Mouse (Mus musculus): Measurements from ENCODE around the gene Prr7. TPM values are rescaled to one million over a fixed set of nuclear protein-coding genes. Genes with fewer than 3 reads are reported as not detected.

Prr7 gene
- 18.6 and 23.3 TPM in 2 replicates for polyA plus RNA-seq (2012; rRNA removed)

GRCm38 (mm10) chr13:55464027-55464884, at the start of gene Prr7:
TSS of gene Prr7 (plus strand) at chr13:55464267.

GRCm38 (mm10) chr13:55414743-55415380, 49.2 kb upstream of the Prr7 start, which contains the start of gene Pfn3:
TSS of gene Pfn3 (minus strand) at chr13:55415232.

GRCm38 (mm10) chr13:55426613-55427012, 37.5 kb upstream of the Prr7 start, which contains the start of gene F12:
TSS of gene F12 (minus strand) at chr13:55426793.

GRCm38 (mm10) chr13:55444937-55445315, 19.1 kb upstream of the Prr7 start, which contains the start of gene Grk6:
TSS of gene Grk6 (plus strand) at chr13:55445072.

GRCm38 (mm10) chr13:55487578-55488498, 23.8 kb downstream of the Prr7 start, which contains the start of gene Dbn1:
TSS of gene Dbn1 (minus strand) at chr13:55488111.

GRCm38 (mm10) chr13:55513111-55513748, 49.2 kb downstream of the Prr7 start, which contains the start of gene Pdlim7:
TSS of gene Pdlim7 (minus strand) at chr13:55513676.

Other genes with a start within 250 kb of the Prr7 start
- gene Prelid1, start 143.8 kb upstream of the Prr7 start, polyA plus RNA-seq (2012; rRNA removed) = 250 and 287 TPM in 2 replicates
- gene Rab24, start 142.3 kb upstream of the Prr7 start, polyA plus RNA-seq (2012; rRNA removed) = 125 and 186 TPM in 2 replicates
- gene Mxd3, start 134.4 kb upstream of the Prr7 start, polyA plus RNA-seq (2012; rRNA removed) = 38.5 and 43.5 TPM in 2 replicates
- 69.7 and 78.2 TPM in 2 replicates for gene Lman2, start 101.5 kb upstream of the Prr7 start, polyA plus RNA-seq (2012; rRNA removed)
- 0.42 and 0.62 TPM in 2 replicates for gene Rgs14, start 94.5 kb upstream of the Prr7 start, polyA plus RNA-seq (2012; rRNA removed)
- gene Slc34a1, start 66.1 kb upstream of the Prr7 start, polyA plus RNA-seq (2012; rRNA removed) = 0.12 TPM in 1 of 2 replicates, not detected in the other
- not detected in 2 replicates for gene Pfn3, start 49.0 kb upstream of the Prr7 start, polyA plus RNA-seq (2012; rRNA removed)
- 1.5 and 2.4 TPM in 2 replicates for gene F12, start 37.5 kb upstream of the Prr7 start, polyA plus RNA-seq (2012; rRNA removed)
- 81.0 and 83.8 TPM in 2 replicates for gene Grk6, start 19.2 kb upstream of the Prr7 start, polyA plus RNA-seq (2012; rRNA removed)
- 432 and 1,182 TPM in 2 replicates for gene Dbn1, start 23.8 kb downstream of the Prr7 start, polyA plus RNA-seq (2012; rRNA removed)
- 75.3 and 103 TPM in 2 replicates for gene Pdlim7, start 49.4 kb downstream of the Prr7 start, polyA plus RNA-seq (2012; rRNA removed)
- gene Dok3, start 65.0 kb downstream of the Prr7 start, polyA plus RNA-seq (2012; rRNA removed) = 8.2 and 15.0 TPM in 2 replicates
- 100 and 105 TPM in 2 replicates for gene Ddx41, start 72.4 kb downstream of the Prr7 start, polyA plus RNA-seq (2012; rRNA removed)
- 137 and 175 TPM in 2 replicates for gene Fam193b, start 106.9 kb downstream of the Prr7 start, polyA plus RNA-seq (2012; rRNA removed)
- gene Tmed9, start 109.5 kb downstream of the Prr7 start, polyA plus RNA-seq (2012; rRNA removed) = 147 and 149 TPM in 2 replicates
- gene B4galt7, start 135.6 kb downstream of the Prr7 start, polyA plus RNA-seq (2012; rRNA removed) = 27.5 and 30.1 TPM in 2 replicates
- gene Caml, start 158.7 kb downstream of the Prr7 start, polyA plus RNA-seq (2012; rRNA removed) = 70.0 and 78.8 TPM in 2 replicates
- gene Ddx46, start 170.8 kb downstream of the Prr7 start, polyA plus RNA-seq (2012; rRNA removed) = 67.7 and 99.4 TPM in 2 replicates
- gene B230219D22Rik, start 228.9 kb downstream of the Prr7 start, polyA plus RNA-seq (2012; rRNA removed) = 51.4 and 83.6 TPM in 2 replicates